Mouse (Mus musculus) large intestine, adult 2 months (tissue): Measurements from ENCODE around the gene Rin2. TPM values are rescaled to one million over a fixed set of nuclear protein-coding genes. Genes with fewer than 3 reads are reported as not detected.
"Not testable (repeated sequence)": the region's sequence is repeated elsewhere in the genome, so short reads cannot be mapped to it uniquely, and the experiment has no call there.

Experiments
- DNase-seq: peaks from one replicate; pipeline ENCODE4 v3.0.0-alpha.2; 2012; ENCODE audit warnings: low read depth, low spot score
- WGBS: fragments of 180-500 bp; shearing (Covaris S2); methylation state at CpG from one replicate; pipeline ENCODE4 v1.1.7; 2018; 5-methylcytosine and 5-hydroxymethylcytosine counted together
- polyA plus RNA-seq: library from polyadenylated mRNA; depleted of rRNA; stranded (reverse); fragments of >200 nt; gene quantifications from 2 replicates; pipeline ENCODE4 v1.2.3, GENCODE M21; 2012

Rin2 gene
- polyA plus RNA-seq, 1 experiment, result 7.5 TPM

DNA sequence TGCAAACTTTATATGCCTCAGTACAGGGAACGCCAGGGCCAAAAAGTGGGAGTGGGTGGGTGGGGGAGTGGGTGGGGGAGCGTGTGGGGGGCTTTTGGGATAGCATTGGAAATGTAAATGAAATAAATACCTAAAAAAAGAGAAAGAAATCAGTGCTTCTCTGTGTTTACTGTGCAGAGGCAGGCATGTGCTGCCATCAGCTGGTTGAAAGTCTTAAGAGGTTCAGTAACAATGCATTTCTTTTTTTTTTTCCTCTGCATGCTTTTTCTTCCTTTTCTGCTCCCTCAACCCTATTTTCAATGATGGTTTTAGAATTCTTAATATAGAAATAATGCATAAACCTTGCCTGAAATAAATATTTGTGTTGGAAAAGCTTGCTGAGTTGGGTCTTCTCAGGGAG lies 47.3 kb downstream of the Rin2 start:
- 74% methylated on average over 2 of the region's 2 CpGs for WGBS
- not testable (repeated sequence) for DNase-seq

DNA sequence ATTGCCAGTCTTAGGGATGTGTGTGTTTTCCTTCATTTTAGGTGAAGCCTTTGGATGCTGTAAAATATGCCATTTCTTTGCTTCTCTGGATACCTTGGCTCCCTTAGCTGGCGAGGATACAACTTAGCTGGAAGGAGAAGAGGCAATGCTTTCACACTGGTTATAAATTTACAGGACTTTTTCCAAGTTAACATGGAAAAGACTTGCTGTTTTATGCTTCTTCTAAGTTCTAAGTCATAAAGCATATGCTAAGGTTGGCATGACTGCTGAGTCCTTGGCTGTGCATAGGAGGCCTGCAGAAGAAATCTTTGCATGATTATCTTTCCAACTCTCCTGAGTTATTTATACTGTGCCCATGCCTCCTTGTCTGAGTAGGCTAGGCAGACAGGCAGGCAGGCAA lies 49.3 kb downstream of the Rin2 start:
- WGBS, result 73% methylated on average over 1 of the region's 1 CpGs
- no peak for DNase-seq

DNA sequence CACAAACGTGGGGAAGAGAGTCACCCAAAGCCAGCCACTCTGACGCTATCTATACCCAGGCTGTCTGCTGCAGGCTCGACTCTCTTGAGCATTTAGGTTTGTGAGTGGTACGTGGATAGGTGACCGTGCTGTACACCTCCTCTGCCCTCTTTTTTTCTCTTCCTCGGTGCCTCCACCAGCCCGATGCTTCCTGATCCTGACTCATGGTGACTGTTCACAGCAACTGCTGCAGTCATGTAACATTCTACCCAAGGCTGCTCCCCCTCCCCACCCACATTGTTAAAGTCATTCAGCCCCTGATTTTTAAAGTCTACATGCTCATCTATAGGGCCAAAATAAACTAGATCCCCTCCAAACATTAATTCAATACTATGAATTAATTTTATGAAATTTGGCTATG lies 54.4 kb downstream of the Rin2 start:
- WGBS, result 84% methylated on average over 7 of the region's 7 CpGs
- DNase-seq, result no peak

DNA sequence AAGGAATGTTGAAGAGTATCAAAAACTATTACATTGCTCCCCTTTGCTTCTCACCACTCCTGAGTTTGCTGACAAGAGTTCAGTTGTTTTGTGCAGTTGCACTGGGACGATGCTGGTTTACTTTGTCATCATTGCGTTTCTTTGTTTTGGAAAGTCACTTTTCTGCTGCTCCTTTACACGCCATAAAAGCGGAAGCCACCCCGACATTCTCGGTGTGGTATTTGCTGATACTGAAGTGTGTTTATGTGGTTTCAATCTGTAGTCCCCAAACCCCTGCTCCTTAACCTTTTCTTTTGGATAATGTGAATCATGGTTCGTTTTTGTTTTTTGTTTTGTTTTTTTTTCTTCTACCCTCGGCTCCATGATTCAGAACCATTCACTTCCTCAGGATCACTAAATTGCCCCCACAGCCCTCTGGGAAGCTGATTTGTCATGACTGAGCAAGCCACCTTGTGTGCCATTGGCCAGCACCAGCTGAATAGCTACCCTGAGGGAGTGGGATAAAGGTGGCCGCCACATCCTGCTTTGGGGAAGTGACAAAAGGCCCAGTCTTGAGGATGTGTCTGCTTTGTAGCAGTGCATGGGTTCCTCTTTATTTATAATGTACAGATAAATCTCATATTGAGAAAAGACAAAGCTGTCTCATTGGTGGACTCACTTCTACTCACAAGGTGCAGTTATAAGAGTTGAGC lies 55.3 kb downstream of the Rin2 start:
- 66% methylated on average over 9 of the region's 9 CpGs for WGBS
- DNase-seq, result no peak

DNA sequence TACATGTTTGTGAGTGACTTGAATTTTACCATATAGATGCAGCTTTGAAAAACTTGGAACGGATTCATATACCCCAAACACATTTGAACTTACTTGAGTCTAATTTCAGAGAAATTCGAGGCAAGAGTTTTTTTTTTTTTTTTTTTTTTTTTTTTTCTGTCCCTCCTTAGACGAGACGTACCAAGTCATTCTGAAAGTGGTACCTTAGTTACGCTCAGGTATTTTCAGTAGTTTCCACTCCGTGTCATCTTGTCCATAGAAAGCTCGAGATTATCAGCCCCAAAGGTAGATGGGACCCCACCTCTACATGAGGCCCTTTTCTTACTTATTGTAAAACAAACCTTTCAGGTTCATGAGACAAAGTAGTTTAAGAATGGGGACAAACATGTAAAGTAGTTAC lies 55.9 kb downstream of the Rin2 start:
- DNase-seq, result no peak
- WGBS, result 88% methylated on average over 7 of the region's 7 CpGs

DNA sequence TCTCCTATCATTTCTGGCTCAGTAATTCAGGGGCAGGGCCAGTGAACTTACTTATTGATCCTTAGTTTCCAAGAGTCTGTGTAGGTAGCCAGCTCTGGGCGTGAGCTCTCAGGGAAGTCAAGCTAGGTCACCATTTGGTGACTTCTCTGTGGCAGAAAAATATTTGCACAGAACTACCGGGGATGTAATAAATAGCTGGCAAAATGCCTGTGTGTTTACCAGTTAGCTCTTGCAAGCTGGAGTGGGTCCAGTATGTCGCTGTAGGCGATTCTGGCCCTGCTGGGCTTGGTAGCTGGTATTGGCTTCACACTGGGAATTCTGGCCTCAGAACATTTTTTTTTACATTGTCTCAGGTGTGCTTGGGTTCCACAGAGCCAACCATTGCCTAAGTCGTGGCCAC lies 60.1 kb downstream of the Rin2 start:
- WGBS, result 29% methylated on average over 5 of the region's 5 CpGs
- no peak for DNase-seq

DNA sequence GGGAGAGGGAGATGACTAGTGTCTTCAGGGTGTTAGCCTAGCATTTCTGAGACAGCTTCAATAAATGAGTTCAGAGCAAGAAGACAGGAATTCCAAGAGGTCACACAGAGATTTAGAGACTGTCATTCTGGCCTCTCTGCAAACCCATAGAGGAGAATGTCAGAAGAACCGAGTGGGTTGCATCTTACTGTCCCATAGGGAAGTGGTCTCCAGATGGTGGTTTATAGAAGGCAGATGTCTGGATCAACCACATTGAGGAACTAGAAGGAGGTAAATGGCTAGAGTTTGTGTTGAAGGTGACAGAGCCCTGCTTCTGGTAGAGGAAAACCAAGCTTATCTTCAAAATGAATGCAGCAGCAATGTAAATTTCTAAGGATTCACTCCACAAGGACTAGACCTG lies 61.5 kb downstream of the Rin2 start:
- DNase-seq, result no peak
- WGBS, result 78% methylated on average over 1 of the region's 1 CpGs

DNA sequence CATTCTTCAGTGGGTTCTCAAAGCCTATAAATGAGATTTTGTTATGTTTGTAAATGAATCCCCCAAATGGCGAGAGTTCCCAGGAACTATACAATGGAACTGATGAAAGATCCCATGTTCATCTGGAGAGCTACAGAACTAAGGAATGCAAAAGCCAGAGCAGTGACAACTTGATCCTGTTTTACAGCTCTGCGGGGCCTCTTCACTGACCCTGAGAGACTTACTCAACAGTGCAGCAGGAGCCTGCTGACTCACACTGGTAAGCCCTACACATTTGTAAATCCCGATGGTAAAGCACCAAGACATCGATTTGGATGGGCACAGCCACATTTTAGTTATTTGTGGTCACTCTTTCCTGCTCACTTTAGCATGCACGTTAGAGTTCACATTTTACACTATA lies 62.2 kb downstream of the Rin2 start:
- no peak for DNase-seq
- 66% methylated on average over 5 of the region's 5 CpGs for WGBS

DNA sequence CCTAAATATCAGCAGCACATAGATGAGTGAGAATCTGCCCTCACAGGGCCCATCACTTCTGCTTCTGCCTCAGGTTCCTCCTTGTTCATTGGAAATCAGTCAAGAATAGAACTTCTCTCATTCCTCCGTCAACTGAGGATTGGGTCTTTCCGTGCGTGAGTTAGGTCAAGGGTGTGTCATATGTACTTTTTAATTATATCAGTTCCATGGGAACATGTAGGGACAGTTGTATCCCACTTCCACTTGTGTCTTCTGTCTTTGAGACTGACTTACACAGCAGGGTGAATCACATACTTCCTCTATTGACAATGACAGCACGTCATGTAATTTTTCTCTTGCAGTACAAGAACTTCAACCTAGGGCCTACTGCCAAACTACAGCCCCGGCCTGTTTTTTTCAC lies 65.7 kb downstream of the Rin2 start:
- 91% methylated on average over 5 of the region's 5 CpGs for WGBS
- no peak for DNase-seq

DNA sequence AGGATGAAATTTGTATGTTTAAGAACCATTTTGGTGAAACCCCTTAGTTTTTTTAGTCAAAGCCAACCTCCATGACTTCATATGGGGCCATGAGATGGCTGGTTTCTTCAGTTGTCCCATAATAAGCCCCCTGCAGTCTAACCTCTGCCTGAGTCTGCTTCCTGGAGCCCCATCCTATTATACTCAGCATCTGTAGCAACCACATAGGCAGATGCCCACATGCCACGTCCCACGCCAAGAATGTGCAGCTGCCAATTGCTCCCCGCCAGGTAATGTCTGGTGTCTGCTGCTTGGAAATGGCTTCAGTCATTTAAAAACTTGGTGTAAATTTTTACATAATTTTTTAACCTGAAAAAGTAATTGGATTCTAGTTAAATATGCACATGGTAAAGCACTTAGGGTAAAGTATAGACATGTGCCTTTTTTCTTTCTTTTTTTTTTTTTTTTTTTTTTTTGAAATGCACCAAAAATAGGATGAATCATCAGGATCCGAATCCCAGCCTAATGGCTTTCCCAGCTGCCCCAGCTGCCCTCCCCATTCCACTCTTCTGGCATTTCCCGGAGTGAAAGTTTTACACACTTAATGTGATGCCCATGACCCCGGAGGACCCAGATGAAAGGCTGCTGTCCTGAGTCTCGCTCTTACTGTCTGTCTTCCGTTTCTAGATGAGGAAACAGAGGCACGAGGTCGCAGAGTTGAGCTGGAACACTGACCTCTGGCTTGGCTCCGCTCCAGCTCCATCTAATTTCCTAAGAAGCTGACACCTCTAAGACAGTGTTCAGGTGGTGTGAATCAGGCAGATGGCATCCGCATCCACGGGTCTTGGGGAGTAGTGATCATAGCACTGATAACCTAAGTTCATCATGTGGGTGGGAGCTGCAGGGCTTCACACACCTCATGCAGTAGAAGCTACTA lies 68.0 kb downstream of the Rin2 start:
- 80% methylated on average over 13 of the region's 13 CpGs for WGBS

DNA sequence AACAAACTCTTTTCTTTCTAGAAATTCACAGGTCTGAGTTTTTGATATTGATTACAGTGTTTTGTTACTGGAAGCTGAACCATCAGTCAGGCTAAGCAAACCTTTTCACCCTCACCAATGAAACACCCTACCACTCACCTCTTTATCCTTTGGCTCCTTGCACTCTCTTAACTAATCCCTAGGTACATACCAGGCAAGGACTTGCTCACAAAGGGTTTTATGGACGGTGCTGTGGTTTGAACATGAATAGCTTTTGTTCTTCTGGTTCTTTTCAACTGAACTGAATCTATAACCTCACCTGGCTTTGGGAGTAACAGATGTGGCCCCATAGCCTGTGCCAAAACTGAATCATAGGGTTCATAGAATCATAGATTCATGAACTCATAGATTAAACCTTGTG lies 71.4 kb downstream of the Rin2 start:
- no peak for DNase-seq
- 25% methylated on average over 1 of the region's 1 CpGs for WGBS

More for the DNA sequence above, 68.0 kb downstream of the Rin2 start:
- no peak for DNase-seq

DNA sequence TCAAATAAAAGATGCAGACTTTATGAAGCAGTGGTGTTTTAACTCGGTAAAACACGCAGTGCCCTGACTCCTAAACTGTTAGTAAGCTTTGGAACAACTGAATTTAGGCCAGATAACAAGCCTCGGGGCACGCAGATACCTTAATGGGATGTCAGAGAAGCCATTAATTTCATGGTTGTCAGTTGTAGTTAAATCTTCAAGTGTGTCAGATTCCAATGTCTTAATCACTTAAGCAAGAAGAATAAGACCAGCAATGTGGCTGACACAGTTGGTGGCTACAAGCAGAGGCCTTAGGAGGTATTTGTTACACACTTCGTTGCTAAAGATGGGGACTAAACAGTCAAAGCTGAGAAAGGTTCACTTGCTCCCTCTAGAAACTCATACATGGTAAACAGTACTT lies 74.6 kb downstream of the Rin2 start:
- DNase-seq, result no peak
- WGBS, result 85% methylated on average over 5 of the region's 5 CpGs

DNA sequence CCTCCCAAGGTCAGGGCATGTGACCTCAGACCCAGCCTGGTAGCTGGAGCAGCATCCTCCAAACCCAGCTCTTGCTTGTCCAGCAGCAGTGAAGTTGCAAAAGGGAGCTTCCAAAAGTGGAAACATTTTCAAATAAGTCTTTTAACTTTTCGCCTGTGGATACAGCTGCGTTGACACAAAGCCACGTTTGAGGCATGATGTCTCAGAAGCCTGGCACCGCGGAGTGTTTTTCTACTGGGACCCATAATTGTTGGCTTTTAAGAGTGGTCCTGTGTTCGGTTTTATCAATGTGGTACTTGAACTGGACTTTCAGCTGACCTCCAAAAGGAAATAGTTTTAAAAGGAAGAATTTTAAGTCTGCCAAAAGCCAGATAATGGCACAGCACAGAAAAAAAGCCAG lies 77.6 kb downstream of the Rin2 start:
- no peak for DNase-seq
- 77% methylated on average over 6 of the region's 6 CpGs for WGBS

DNA sequence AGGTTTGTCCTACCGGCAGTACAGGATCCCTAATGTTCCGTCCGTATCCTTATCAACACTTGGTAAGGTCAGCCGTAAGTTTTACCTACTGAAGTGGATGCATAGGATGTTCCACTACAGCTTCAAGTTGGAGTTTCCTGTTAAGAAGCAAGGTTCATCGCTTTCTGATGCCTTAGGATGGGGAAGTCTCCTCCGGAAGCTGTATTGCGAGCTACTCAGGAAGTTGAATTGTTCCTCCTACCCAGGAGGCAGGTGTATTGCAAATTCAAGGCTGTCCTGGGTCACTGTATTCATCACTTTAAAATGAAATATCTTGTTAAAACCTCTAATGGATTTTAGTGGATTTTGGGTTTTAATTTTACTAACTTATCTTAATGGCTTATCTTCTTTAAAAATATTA lies 79.0 kb downstream of the Rin2 start:
- WGBS, result 88% methylated on average over 7 of the region's 7 CpGs
- DNase-seq, result no peak

DNA sequence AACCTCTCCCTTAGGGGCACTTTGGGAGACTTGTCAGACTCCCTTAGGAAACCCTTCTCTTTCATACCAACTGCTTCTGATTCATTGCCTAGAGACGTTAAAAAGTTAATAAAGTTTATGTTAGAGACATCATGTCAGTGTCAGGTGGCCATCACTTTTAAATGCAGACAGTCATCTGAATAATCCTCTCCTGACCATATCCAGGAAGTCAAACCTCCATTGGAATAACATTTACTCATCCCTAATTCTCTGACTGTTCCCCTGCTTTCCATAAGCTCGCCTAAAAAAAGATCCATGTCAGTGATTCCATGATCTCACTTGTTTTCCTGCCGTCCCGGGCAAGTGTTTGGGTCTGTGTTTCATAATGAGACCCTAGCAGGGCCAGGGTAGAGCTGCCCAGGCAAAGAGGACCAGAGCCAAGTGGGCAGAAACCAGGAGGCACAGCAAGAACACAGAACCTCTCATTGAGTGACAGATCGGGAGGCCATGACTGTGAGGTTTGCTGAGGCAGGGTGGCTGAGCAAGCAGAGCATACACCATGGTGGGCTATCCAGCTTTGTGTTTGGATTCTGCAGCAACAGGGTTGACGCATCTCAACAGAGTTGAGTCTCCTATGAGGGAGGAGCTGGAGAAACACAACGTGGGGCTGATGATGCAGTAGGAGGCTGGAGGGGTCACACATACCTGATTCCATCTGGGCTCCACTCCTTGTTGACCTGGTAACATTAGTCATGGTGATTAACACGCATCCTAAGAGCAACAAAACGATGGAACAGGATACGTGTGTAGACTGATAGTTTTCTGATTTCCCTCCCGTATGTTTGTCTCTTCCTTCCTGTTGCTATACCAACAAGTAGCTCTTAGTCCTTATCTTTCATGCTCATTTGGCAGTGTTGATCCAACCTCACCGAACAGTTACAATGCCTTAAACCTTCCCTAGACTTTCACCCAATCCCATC lies 81.1 kb downstream of the Rin2 start:
- 81% methylated on average over 12 of the region's 12 CpGs for WGBS

DNA sequence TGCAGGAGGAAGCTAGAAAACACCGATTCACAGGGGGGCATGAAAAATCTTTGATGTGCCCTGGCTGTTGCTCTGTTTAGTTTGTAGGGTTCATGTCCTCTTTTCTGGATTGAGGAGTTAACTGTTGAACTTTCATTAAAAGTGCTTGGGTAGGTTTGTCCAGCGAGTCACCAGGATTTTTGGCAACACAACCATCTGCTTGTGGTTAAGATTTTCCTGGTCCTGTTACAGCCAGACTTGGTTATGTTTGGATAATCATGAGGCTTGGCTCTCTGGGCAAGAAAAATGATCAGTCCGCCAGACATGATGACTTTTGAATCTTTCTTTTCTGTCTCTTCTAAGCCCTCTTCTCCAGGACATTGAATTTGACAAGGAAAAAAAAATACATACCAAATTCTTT lies 85.1 kb downstream of the Rin2 start:
- WGBS, result 58% methylated on average over 3 of the region's 3 CpGs
- DNase-seq, result no peak

More for the DNA sequence above, 81.1 kb downstream of the Rin2 start:
- no peak for DNase-seq

DNA sequence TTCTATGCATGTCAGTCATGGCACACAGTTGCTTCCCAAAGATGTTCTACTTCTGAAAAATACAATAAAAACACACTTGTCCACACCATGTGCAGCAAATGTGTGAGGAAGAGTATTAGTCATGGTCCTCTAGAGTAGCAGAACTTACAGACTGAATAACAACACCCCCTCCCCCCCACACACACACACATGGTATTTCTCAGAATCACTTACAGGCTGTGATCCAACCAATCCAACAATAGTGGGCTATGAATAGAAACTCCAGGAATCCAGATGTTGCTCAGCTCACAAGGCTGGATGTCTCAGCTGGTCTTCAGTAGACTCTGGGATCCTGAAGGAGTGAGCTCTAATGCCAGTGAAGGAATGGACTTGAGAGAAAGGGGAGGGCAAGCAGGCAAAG lies 86.4 kb downstream of the Rin2 start:
- no peak for DNase-seq

DNA sequence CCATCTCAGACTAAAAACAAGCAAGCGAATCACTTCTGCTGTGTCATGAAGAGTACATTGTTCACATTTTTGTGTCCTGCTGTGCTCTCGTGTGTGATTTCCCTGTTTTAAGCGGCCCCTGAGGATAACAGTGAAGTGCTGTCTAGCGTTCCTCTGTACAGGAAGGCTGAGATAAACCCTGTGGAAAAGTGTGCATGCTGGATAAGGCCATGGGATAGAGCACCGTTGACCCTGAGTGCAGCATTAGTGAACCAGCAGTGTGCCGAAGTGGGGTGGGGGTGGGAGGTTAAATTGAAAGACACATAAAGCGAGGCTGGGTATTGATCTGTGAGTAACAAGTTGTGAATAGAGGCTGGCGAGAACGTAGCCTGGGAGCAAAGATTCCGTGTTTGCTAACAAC lies 94.9 kb downstream of the Rin2 start:
- DNase-seq, result no peak
- WGBS, result 73% methylated on average over 10 of the region's 10 CpGs

DNA sequence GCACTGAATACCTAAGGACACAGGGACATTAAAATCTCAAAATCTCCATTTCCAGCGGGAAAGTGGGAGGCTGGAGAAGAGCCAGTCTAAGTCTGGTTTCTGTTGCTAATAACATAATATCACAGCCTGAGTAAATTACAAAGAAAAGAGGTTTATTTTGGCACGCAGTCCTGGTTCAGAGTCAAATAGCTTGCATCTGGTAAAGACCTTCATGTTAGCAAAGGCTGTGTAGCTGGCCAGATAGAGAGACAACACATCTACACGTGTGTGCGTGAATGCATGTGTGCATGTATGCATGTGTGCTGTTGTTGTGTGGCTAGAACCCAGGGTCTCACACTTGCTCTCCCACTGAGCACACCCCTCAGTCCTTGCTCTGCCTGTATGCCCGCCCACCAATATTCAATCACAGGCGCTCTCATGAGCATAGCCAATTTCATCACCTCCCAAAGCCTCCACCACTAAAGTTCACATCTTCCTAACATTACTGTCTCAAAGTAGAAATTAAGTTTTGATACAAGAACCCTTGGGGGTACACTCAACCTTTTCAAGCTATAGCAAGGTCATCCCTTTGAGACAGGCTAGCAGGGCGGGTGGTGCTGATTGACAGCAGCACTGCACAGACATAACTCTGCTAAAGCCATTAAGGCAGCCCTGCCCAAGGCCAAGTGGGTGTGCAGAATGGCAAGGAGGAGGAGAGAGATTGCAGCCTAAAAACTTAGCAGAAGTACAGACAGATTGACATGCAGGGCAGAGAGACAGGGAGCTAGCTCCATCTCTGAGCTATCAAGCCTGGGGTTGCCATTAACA lies 95.9 kb downstream of the Rin2 start:
- DNase-seq, result no peak
- 75% methylated on average over 7 of the region's 7 CpGs for WGBS
